Mouse (Mus musculus) effector memory CD4-positive, alpha-beta T cell, adult 7 months (primary cell): Measurements from ENCODE around the gene Fam161b. TPM values are rescaled to one million over a fixed set of nuclear protein-coding genes. Genes with fewer than 3 reads are reported as not detected.

Source experiments
- polyA plus RNA-seq: library from polyadenylated mRNA; unstranded; fragments of 100-300 nt; shearing (Covaris generic); gene quantifications from one replicate; pipeline ENCODE4 v1.2.1, GENCODE M21; 2017

The Fam161b gene
- 2.5 TPM for polyA plus RNA-seq

GRCm38 (mm10) chr12:84361555-84362489 is at the start of gene Fam161b, which contains the start of gene Coq6:
Fam161b (minus strand) TSS chr12:84361833.
Coq6 (plus strand) TSS chr12:84361657.

GRCm38 (mm10) chr12:84408819-84409507 is 47.3 kb upstream of the Fam161b start, which contains the start of the genes Entpd5 and Bbof1:
Entpd5 (minus strand) TSS chr12:84409029.
Bbof1 (plus strand) TSS chr12:84409071.

GRCm38 (mm10) chr12:84316721-84317621 is 44.7 kb downstream of the Fam161b start, which contains the start of gene Zfp410:
Zfp410 (plus strand) TSS chr12:84316852.

Other genes starting within 250 kb of the Fam161b start
- 0.73 TPM for gene Dnal1, start 247.5 kb downstream of the Fam161b start, polyA plus RNA-seq
- gene Pnma1, start 213.3 kb downstream of the Fam161b start, polyA plus RNA-seq: not detected
- 144 TPM for gene Elmsan1, start 143.0 kb downstream of the Fam161b start, polyA plus RNA-seq
- 19.5 TPM for gene Ptgr2, start 76.6 kb downstream of the Fam161b start, polyA plus RNA-seq
- gene Zfp410, start 45.0 kb downstream of the Fam161b start, polyA plus RNA-seq: 66.2 TPM
- gene Coq6, start 176 bp downstream of the Fam161b start, polyA plus RNA-seq: 16.0 TPM
- gene Entpd5, start 47.2 kb upstream of the Fam161b start, polyA plus RNA-seq: 77.1 TPM
- gene Bbof1, start 47.2 kb upstream of the Fam161b start, polyA plus RNA-seq: 4.0 TPM
- 38.4 TPM for gene Rnf113a2, start 55.4 kb upstream of the Fam161b start, polyA plus RNA-seq
- 9.6 TPM for gene Aldh6a1, start 89.2 kb upstream of the Fam161b start, polyA plus RNA-seq
- gene Lin52, start 89.6 kb upstream of the Fam161b start, polyA plus RNA-seq: 26.8 TPM
- not detected for gene Vsx2, start 207.9 kb upstream of the Fam161b start, polyA plus RNA-seq